Mouse (Mus musculus) stomach, embryonic 14.5 days (tissue): ENCODE measurements around the gene Cenpn. TPM values are rescaled to one million over a fixed set of nuclear protein-coding genes. Genes with fewer than 3 reads are reported as not detected.

ENCODE experiments used
- ATAC-seq: fragments of 200-750 bp; cut with Nextera tagmentation; 2 replicates; pipeline ENCODE4 v1.8.0; 2017; ENCODE audit warnings: low read depth, moderate TSS enrichment; ENCODE audit not compliant: insufficient number of reproducible peaks, insufficient read depth, low FRiP score
- H3K27ac ChIP-seq: fragments of 300-500 bp; sonication (generic); 2 replicates; pipeline ENCODE4 v1.5.1; 2014; ENCODE audit warnings: mild to moderate bottlenecking, low read length, moderate library complexity, mixed read lengths
- H3K27me3 ChIP-seq: fragments of 300-500 bp; sonication (generic); 2 replicates; pipeline ENCODE4 v1.6.1; 2014; ENCODE audit warnings: low read length, control low read depth, mixed read lengths; ENCODE audit not compliant: control insufficient read depth, insufficient read depth
- H3K36me3 ChIP-seq: fragments of 300-500 bp; sonication (generic); 2 replicates; pipeline ENCODE4 v1.6.1; 2014; ENCODE audit warnings: mild to moderate bottlenecking, control low read depth, low read length, moderate library complexity, mixed read lengths; ENCODE audit not compliant: control insufficient read depth, insufficient read depth
- H3K4me1 ChIP-seq: fragments of 300-500 bp; sonication (generic); 2 replicates; pipeline ENCODE4 v1.6.1; 2014; ENCODE audit warnings: low read length, control low read depth, mixed read lengths; ENCODE audit not compliant: control insufficient read depth, insufficient read depth
- H3K4me2 ChIP-seq: fragments of 300-500 bp; sonication (generic); replicated peaks from 2 replicates; pipeline ENCODE4 v1.6.1; 2014; ENCODE audit warnings: low read depth, low read length, control low read depth
- H3K4me3 ChIP-seq: fragments of 300-500 bp; sonication (generic); 2 replicates; pipeline ENCODE4 v1.5.1; 2014; ENCODE audit warnings: low read depth, low read length, control low read depth
- H3K9ac ChIP-seq: fragments of 300-500 bp; sonication (generic); replicated peaks from 2 replicates; pipeline ENCODE4 v1.6.1; 2014; ENCODE audit warnings: low read depth, mild to moderate bottlenecking, control low read depth, low read length, moderate library complexity, mixed read lengths
- H3K9me3 ChIP-seq: fragments of 300-500 bp; sonication (generic); 2 replicates; pipeline ENCODE4 v1.6.1; 2016; ENCODE audit warnings: low read depth, low read length, control low read depth; ENCODE audit not compliant: control insufficient read depth
- WGBS: fragments of 180-500 bp; shearing (Covaris S2); extraction: QIAGEN DNeasy Blood & Tissue Kit; methylation state at CpG from one replicate; pipeline ENCODE4 v1.1.7; 2014; 5-methylcytosine and 5-hydroxymethylcytosine counted together
- polyA plus RNA-seq: library from polyadenylated mRNA; unstranded; fragments of >200 nt; fragmentation: Nextera tagmentation; extraction: Ambion mirVana; gene quantifications from 2 replicates; pipeline ENCODE4 v1.2.1, GENCODE M21; 2014

Gene Cenpn
- polyA plus RNA-seq, 1 experiment from 2014 or later = 43.6 TPM

GRCm38 (mm10) chr8:116923526-116923925 is 2.0 kb downstream of the Cenpn start:
- Histone ChIP-seq H3K9me3 (no peaks in the 10 kb centered on the region), H3K27me3 (no peaks in the 10 kb centered on the region), H3K27ac (no peak overlapping the region), H3K4me3 (no peak overlapping the region), H3K4me2 (no peak overlapping the region), H3K4me1 (peaks cover 5% of the 10 kb centered on the region; the same call in 1 of the 2 replicates), H3K9ac (no peak overlapping the region), H3K36me3 (peaks cover 9% of the 10 kb centered on the region)
- no peak for ATAC-seq
- 88% methylated on average over 8 of the region's 8 CpGs for WGBS

DNA sequence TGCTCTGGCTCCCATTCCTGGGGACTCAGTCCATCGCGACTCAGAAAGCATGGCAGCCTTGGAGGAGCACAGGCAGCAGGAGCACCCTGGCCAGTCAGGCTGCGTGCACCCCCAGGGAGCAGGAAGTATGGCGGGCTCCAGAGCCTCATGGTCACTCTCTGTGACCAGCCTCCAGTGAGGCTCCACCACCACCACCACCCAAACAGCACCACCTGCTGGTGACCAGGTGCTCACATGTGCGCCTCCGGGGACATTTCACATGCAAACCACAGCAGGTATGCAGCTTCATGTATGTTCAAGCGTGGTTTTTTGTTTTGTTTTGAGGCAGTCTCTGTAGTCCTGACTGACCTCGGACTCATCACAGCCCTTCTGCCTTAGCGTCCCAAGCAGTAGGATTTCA is 6.3 kb downstream of the Cenpn start:
- WGBS = 83% methylated on average over 9 of the region's 9 CpGs
- H3K4me1 ChIP-seq = no peaks in the 10 kb centered on the region
- no peak overlapping the region for H3K4me3 ChIP-seq
- no peak overlapping the region for H3K27ac ChIP-seq
- H3K9ac ChIP-seq = no peak overlapping the region
- no peaks in the 10 kb centered on the region for H3K27me3 ChIP-seq
- H3K36me3 ChIP-seq = peaks cover 21% of the 10 kb centered on the region
- H3K4me2 ChIP-seq = no peak overlapping the region
- ATAC-seq = no peak
- no peaks in the 10 kb centered on the region for H3K9me3 ChIP-seq

- H3K9ac ChIP-seq = no peak overlapping the region
- no peaks in the 10 kb centered on the region for H3K4me1 ChIP-seq
- H3K4me2 ChIP-seq = no peak overlapping the region
- H3K4me3 ChIP-seq = no peak overlapping the region
- no peaks in the 10 kb centered on the region for H3K27me3 ChIP-seq
- no peak overlapping the region for H3K27ac ChIP-seq
- peaks cover 28% of the 10 kb centered on the region for H3K36me3 ChIP-seq
- no peak for ATAC-seq
- no peaks in the 10 kb centered on the region for H3K9me3 ChIP-seq
- 88% methylated on average over 5 of the region's 5 CpGs for WGBS
These were observed 7.1 kb downstream of the Cenpn start for GRCm38 (mm10) chr8:116928588-116928987.

- WGBS = 93% methylated on average over 4 of the region's 4 CpGs
- Histone ChIP-seq H3K9ac (no peak overlapping the region), H3K4me1 (no peaks in the 10 kb centered on the region), H3K27ac (no peak overlapping the region), H3K4me3 (no peak overlapping the region), H3K9me3 (no peaks in the 10 kb centered on the region), H3K27me3 (no peaks in the 10 kb centered on the region), H3K36me3 (peaks cover 45% of the 10 kb centered on the region), H3K4me2 (no peak overlapping the region)
- ATAC-seq = no peak
These were observed 13.4 kb downstream of the Cenpn start for GRCm38 (mm10) chr8:116934976-116935375.

DNA sequence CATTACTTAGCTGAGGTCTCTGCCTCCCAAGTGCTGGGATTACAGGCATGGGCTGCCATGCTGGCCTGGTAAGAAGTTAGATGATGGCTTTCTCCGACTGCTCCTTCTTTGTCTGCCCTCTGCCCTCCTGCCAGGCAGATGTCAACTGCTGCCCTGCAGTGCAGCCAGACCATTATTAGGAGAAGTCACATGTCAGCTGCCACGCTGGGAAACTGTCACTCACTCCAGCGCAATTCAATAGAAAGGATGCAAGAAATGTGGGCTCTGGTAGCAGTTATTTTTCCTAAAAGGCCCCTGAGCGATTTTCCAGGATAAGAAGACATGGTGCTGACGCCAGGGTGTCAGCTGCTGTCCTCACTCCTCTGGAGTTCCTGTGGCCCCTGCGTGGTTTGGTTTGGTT is 14.0 kb downstream of the Cenpn start:
- peaks cover 45% of the 10 kb centered on the region for H3K36me3 ChIP-seq
- H3K9me3 ChIP-seq = no peaks in the 10 kb centered on the region
- 89% methylated on average over 6 of the region's 6 CpGs for WGBS
- H3K4me3 ChIP-seq = no peak overlapping the region
- no peak for ATAC-seq
- no peak overlapping the region for H3K9ac ChIP-seq
- no peak overlapping the region for H3K4me2 ChIP-seq
- no peaks in the 10 kb centered on the region for H3K4me1 ChIP-seq
- H3K27me3 ChIP-seq = no peaks in the 10 kb centered on the region
- H3K27ac ChIP-seq = no peak overlapping the region

DNA sequence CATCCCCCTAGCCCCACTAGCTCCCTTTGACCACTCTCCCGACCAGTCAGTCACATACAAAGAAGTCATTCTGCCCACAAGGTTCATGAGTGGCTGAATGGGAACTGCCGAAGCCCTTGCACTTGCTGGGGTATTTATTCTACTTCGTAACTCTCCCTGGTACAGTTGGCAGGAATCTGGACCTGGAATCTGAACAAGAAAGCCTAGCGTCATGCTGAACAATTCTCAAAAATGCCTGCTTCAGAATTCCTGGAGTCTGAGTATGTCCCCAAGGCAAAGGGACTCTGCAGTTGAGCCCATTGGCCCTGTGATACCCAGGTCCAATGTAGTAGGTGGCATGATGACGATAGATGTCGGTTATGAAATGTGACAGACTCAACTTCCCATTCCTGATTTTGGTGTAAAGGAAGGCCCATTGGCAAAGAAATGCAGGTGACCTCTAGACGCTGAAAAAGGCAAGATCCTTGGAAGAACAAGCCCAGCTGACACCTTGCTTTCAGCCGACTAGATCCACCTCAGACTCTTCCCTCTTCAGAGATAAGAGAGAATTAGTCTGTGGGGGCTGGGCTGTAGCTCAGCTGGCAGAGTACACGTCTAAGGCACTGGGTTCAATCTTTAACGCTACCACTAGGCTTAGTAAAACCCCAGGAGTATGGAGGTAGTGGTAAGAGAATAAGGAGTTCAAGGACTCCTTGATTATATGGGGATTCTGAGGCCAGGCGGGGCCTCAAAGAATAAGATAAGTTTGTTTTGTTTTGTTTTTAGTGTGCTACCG is 20.9 kb downstream of the Cenpn start:
- no peaks in the 10 kb centered on the region for H3K27me3 ChIP-seq
- no peak overlapping the region for H3K9ac ChIP-seq
- peak overlapping the region; percentile 94 for H3K4me2 ChIP-seq
- WGBS = 73% methylated on average over 12 of the region's 12 CpGs
- H3K9me3 ChIP-seq = no peaks in the 10 kb centered on the region
- H3K4me3 ChIP-seq = no peak overlapping the region; the same call in 1 of the 2 replicates
- peaks cover 3% of the 10 kb centered on the region; the same call in 1 of the 2 replicates for H3K36me3 ChIP-seq
- peaks cover 14% of the 10 kb centered on the region; the same call in 1 of the 2 replicates for H3K4me1 ChIP-seq
- no peak for ATAC-seq
- H3K27ac ChIP-seq = no peak overlapping the region

DNA sequence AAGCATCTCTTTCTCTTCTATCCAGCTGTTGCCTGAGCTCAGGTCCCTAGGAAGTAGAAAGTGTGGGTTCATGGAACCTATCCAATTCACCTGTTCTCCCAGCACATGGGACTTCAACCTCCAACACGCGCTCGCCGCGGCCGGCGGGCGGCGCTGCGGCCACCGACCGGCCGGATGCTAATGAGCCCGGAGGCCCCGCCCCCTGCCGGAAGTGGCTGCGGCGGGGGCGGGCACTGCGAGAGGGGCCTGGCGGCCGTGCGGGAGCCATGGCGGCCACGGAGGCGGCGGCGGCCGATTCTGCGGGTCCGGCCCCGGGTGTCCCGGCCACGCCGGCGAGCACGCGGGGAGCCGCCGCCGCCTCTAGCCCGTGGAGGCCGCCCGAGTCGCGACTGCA is 21.6 kb downstream of the Cenpn start, which contains the start of gene Atmin:
Gene Atmin, plus strand, starts transcription at position 233 of the 394 bp plus-strand sequence.
- peak; percentile 90 for ATAC-seq
- H3K27me3 ChIP-seq = no peaks in the 10 kb centered on the region
- under 1% methylated on average over 43 of the region's 46 CpGs for WGBS
- no peaks in the 10 kb centered on the region; the same call in 1 of the 2 replicates for H3K36me3 ChIP-seq
- H3K4me2 ChIP-seq = peak within 1 kb of the TSS; percentile 94
- peak within 1 kb of the TSS; percentile 84 for H3K9ac ChIP-seq
- H3K27ac ChIP-seq = peak within 1 kb of the TSS; percentile 22; the same call in 1 of the 2 replicates
- H3K4me3 ChIP-seq = peak within 1 kb of the TSS; percentile 99
- no peaks in the 10 kb centered on the region for H3K9me3 ChIP-seq
- H3K4me1 ChIP-seq = peaks cover 14% of the 10 kb centered on the region; the same call in 1 of the 2 replicates

- peak overlapping the region; percentile 94 for H3K4me2 ChIP-seq
- ATAC-seq = peak; percentile 65
- peak overlapping the region; percentile 22; the same call in 1 of the 2 replicates for H3K27ac ChIP-seq
- no peaks in the 10 kb centered on the region for H3K27me3 ChIP-seq
- no peaks in the 10 kb centered on the region for H3K36me3 ChIP-seq
- peaks cover 14% of the 10 kb centered on the region; the same call in 1 of the 2 replicates for H3K4me1 ChIP-seq
- under 1% methylated on average over 62 of the region's 62 CpGs for WGBS
- no peaks in the 10 kb centered on the region for H3K9me3 ChIP-seq
- H3K4me3 ChIP-seq = peak overlapping the region; percentile 99
- peak overlapping the region; percentile 84 for H3K9ac ChIP-seq
These were observed 22.2 kb downstream of the Cenpn start for GRCm38 (mm10) chr8:116943555-116944384.
